Mouse (Mus musculus): ENCODE results near the gene Dhx15. TPM values are rescaled to one million over a fixed set of nuclear protein-coding genes. Genes with fewer than 3 reads are reported as not detected.

The Dhx15 gene
- polyA plus RNA-seq, 1 experiment, result 67.2 TPM

DNA sequence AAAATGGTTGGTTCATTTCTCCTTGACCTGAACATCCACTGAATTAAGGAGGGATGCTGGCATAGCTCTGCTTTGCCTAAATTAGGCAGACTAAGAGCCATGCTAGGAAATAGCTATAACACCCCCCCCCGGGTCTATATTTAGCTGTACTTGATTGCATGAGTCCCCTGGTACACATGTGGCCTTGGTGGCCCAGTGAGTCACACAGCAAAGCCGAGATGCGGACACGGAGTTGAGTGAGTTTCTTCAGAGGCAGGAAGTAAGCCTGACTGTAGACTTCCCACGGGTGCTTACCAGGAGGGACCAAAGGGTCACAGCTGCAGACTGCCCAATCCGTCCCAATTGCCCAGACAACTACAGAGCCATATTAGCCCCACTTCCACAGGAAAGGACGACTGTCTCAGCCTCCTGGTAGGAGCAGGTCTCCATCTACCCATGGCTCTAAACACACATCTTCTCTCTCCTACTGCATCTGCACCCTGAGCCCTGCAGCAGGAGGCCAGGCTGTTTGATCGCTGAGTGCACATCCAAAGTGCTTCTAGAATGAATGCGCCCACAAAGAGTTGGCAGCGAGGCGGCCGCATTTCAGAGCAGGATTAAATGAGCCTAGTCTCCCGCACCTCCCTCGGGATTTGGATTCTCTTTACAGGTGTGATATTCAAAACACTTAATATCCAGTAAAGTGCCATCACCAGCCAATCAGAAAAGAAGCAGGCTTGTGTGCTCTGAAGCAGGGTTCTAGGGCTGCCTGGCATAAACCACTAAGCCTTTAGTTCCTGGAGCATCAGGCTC is 29.9 kb upstream of the Dhx15 start:
- TF ChIP-seq MAX (IDR thresholded peaks at IDR 0.05), result no peak
- no peak for TF ChIP-seq USF1 (IDR thresholded peaks at IDR 0.05; ENCODE audit: low read depth)
- no peak for TF ChIP-seq CTCF (IDR thresholded peaks at IDR 0.05; ENCODE audit: control insufficient read depth, insufficient read depth, insufficient read length)
- no peak for TF ChIP-seq FOSL1 (IDR thresholded peaks at IDR 0.05; ENCODE audit: insufficient read depth, low read length, poor library complexity, severe bottlenecking)
- TF ChIP-seq CEBPB (IDR thresholded peaks at IDR 0.05; ENCODE audit: low read depth), result no peak
- Histone ChIP-seq H3K4me3 (ENCODE audit: insufficient read depth, poor library complexity, severe bottlenecking) (no peak overlapping the region), H3K79me3 (ENCODE audit: low read depth) (no peaks in the 10 kb centered on the region), H3K27me3 (ENCODE audit: control insufficient read depth, insufficient read depth, insufficient read length) (no peaks in the 10 kb centered on the region), H3ac (ENCODE audit: control insufficient read depth, insufficient read length, low read depth) (no peak overlapping the region), H3K36me3 (ENCODE audit: control insufficient read depth, insufficient read depth) (no peaks in the 10 kb centered on the region), H3K79me2 (ENCODE audit: control insufficient read depth, insufficient read depth) (no peaks in the 10 kb centered on the region)

GRCm38 (mm10) chr5:52218238-52218637 is 27.9 kb upstream of the Dhx15 start:
- Histone ChIP-seq H3ac (ENCODE audit: control insufficient read depth, insufficient read length, low read depth) (no peak overlapping the region), H3K79me3 (ENCODE audit: low read depth) (no peaks in the 10 kb centered on the region), H3K4me3 (ENCODE audit: insufficient read depth, poor library complexity, severe bottlenecking) (no peak overlapping the region), H3K36me3 (ENCODE audit: control insufficient read depth, insufficient read depth) (no peaks in the 10 kb centered on the region), H3K79me2 (ENCODE audit: control insufficient read depth, insufficient read depth) (no peaks in the 10 kb centered on the region), H3K27me3 (ENCODE audit: control insufficient read depth, insufficient read depth, insufficient read length) (no peaks in the 10 kb centered on the region)
- TF ChIP-seq FOSL1 (IDR thresholded peaks at IDR 0.05; ENCODE audit: insufficient read depth, low read length, poor library complexity, severe bottlenecking) (no peak), MYOG (IDR thresholded peaks at IDR 0.05; ENCODE audit: control insufficient read depth, extremely low read depth, insufficient read length) (no peak), CTCF (IDR thresholded peaks at IDR 0.05; ENCODE audit: control insufficient read depth, insufficient read depth, insufficient read length) (no peak), MAX (IDR thresholded peaks at IDR 0.05) (no peak), MYOD1 (IDR thresholded peaks at IDR 0.05; ENCODE audit: control insufficient read depth, insufficient read length, low read depth) (no peak), USF1 (IDR thresholded peaks at IDR 0.05; ENCODE audit: low read depth) (no peak), CEBPB (IDR thresholded peaks at IDR 0.05; ENCODE audit: low read depth) (no peak)

DNA sequence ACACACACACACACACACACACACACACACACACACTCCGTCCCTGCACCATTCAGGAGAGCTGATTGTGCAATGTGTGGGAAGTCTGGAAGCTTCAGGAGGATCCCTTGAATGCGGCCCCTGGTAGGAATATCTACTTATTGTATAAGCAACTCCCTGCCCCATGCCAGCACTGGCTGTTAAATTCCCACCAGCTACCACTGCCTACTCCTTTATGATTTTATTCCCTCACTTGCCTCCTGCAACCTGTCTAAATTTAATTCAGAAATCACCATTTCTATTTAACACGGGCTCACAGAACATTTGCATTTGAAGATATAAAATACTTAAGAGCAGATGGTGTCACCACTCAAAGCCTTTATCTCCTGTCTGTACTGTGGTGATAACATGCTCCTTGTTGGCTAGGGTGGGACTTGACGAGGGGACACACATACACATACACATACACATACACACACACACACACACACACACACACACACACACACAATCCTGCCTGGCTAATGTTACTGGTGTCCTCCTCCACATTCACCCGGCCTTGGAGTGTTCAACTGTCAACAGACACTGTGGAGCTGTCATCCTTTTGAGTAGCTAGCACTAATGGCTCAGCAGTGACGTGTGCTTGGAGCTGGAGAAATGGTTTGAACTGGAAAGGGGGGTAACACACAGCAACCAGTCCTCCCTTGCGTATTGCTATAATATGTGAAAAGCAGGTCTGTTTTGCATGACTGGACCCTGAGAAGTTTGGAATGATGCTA is 23.0 kb upstream of the Dhx15 start:
- TF ChIP-seq MAX (IDR thresholded peaks at IDR 0.05), result no peak
- no peak for TF ChIP-seq CEBPB (IDR thresholded peaks at IDR 0.05; ENCODE audit: low read depth)
- no peak for TF ChIP-seq CTCF (IDR thresholded peaks at IDR 0.05; ENCODE audit: control insufficient read depth, insufficient read depth, insufficient read length)
- TF ChIP-seq MYOD1 (IDR thresholded peaks at IDR 0.05; ENCODE audit: control insufficient read depth, insufficient read length, low read depth), result no peak
- no peak for TF ChIP-seq FOSL1 (IDR thresholded peaks at IDR 0.05; ENCODE audit: insufficient read depth, low read length, poor library complexity, severe bottlenecking)
- TF ChIP-seq MYOG (IDR thresholded peaks at IDR 0.05; ENCODE audit: control insufficient read depth, extremely low read depth, insufficient read length), result no peak
- no peak for TF ChIP-seq USF1 (IDR thresholded peaks at IDR 0.05; ENCODE audit: low read depth)
- Histone ChIP-seq H3K27me3 (ENCODE audit: control insufficient read depth, insufficient read depth, insufficient read length) (no peaks in the 10 kb centered on the region), H3ac (ENCODE audit: control insufficient read depth, insufficient read length, low read depth) (no peak overlapping the region), H3K36me3 (ENCODE audit: control insufficient read depth, insufficient read depth) (no peaks in the 10 kb centered on the region), H3K79me2 (ENCODE audit: control insufficient read depth, insufficient read depth) (no peaks in the 10 kb centered on the region), H3K4me3 (ENCODE audit: insufficient read depth, poor library complexity, severe bottlenecking) (no peak overlapping the region), H3K79me3 (ENCODE audit: low read depth) (no peaks in the 10 kb centered on the region)

GRCm38 (mm10) chr5:52191180-52191468 is 810 bp upstream of the Dhx15 start:
- Histone ChIP-seq H3K79me3 (ENCODE audit: low read depth) (peaks cover 42% of the 10 kb centered on the region), H3K79me2 (ENCODE audit: control insufficient read depth, insufficient read depth) (peaks cover 48% of the 10 kb centered on the region), H3K36me3 (ENCODE audit: control insufficient read depth, insufficient read depth) (peaks cover 13% of the 10 kb centered on the region), H3K4me3 (ENCODE audit: insufficient read depth, poor library complexity, severe bottlenecking) (peak overlapping the region; percentile 29), H3K27me3 (ENCODE audit: control insufficient read depth, insufficient read depth, insufficient read length) (no peaks in the 10 kb centered on the region), H3ac (ENCODE audit: control insufficient read depth, insufficient read length, low read depth) (peak overlapping the region; percentile 52)
- no peak for TF ChIP-seq MYOD1 (IDR thresholded peaks at IDR 0.05; ENCODE audit: control insufficient read depth, insufficient read length, low read depth)
- TF ChIP-seq USF1 (IDR thresholded peaks at IDR 0.05; ENCODE audit: low read depth), result no peak
- no peak for TF ChIP-seq FOSL1 (IDR thresholded peaks at IDR 0.05; ENCODE audit: insufficient read depth, low read length, poor library complexity, severe bottlenecking)
- TF ChIP-seq CEBPB (IDR thresholded peaks at IDR 0.05; ENCODE audit: low read depth), result no peak
- no peak for TF ChIP-seq MYOG (IDR thresholded peaks at IDR 0.05; ENCODE audit: control insufficient read depth, extremely low read depth, insufficient read length)
- TF ChIP-seq MAX (IDR thresholded peaks at IDR 0.05), result no peak
- TF ChIP-seq CTCF (IDR thresholded peaks at IDR 0.05; ENCODE audit: control insufficient read depth, insufficient read depth, insufficient read length), result no peak

- Histone ChIP-seq H3K4me3 (ENCODE audit: insufficient read depth, poor library complexity, severe bottlenecking) (peak overlapping the region; percentile 83), H3K79me2 (ENCODE audit: control insufficient read depth, insufficient read depth) (peaks cover 61% of the 10 kb centered on the region), H3K79me3 (ENCODE audit: low read depth) (peaks cover 55% of the 10 kb centered on the region), H3K36me3 (ENCODE audit: control insufficient read depth, insufficient read depth) (peaks cover 16% of the 10 kb centered on the region), H3ac (ENCODE audit: control insufficient read depth, insufficient read length, low read depth) (peak overlapping the region; percentile 94), H3K27me3 (ENCODE audit: control insufficient read depth, insufficient read depth, insufficient read length) (no peaks in the 10 kb centered on the region)
- TF ChIP-seq MYOD1 (IDR thresholded peaks at IDR 0.05; ENCODE audit: control insufficient read depth, insufficient read length, low read depth) (no peak), USF1 (IDR thresholded peaks at IDR 0.05; ENCODE audit: low read depth) (no peak), CEBPB (IDR thresholded peaks at IDR 0.05; ENCODE audit: low read depth) (no peak)
Measured at GRCm38 (mm10) chr5:52189664-52190365, 499 bp downstream of the Dhx15 start.
